Mouse (Mus musculus) heart, postnatal 36 days (tissue): ENCODE measurements around the gene Klc4. TPM values are rescaled to one million over a fixed set of nuclear protein-coding genes. Genes with fewer than 3 reads are reported as not detected.

Source experiments
- DNase-seq, 2 experiments: peaks; one replicate each; pipeline ENCODE4 v3.0.0; 2021 to 2022
- intact Hi-C: fragments of 180-260 bp; cut with DNase I; formaldehyde crosslinking; loops from one replicate; pipeline ENCODE4 v1.15.1; 2025
- total RNA-seq, 2 experiments: library from RNA; stranded (reverse); gene quantifications; 2 replicates each; pipeline ENCODE4 v1.2.3; 2021

The Klc4 gene
- total RNA-seq, result 10 to 100 TPM; 24.5 to 29.1 TPM

DNA sequence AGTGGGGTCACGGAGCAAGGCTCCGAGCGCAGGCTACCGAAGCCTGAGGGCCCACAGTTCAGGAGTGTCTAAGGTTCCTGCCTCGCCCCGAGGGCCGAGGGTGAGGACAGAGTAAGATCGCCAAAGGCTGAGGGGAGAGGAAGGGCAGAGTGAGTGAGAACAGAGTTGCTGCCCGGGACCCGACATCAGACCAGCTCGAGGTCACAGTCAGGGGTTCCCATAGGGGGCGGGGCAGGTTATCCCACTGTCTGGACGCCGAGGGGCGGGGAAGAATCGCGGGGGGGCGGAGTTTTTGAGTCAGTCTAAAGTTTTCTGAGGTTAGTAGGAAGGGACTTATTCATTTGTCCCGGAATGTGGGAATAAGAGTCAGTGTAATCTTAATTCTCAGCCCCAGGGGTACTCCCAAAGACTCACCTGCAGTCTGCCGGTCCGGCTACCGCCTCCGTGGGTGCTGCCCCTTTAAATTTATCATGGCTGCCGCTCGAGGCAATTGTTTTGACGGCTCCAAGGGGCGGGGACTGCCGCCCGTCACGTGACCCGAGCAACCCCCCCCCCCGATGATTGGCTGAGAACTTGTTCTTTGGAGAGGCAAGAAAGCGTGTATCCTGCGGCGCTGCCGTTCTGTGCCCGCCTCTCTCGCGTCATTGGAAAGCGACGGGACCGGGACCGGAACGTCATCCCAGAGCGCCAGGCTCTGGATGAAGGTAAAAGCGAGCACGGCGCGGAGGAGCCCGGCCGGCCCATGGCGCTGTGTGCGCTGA is at the start of gene Klc4, which contains the start of gene Mrpl2:
TSS of gene Klc4 (minus strand) at position 462 of the 761 bp plus-strand sequence.
TSS of gene Mrpl2 (plus strand) at position 669 of the 761 bp plus-strand sequence.
- DNase-seq, result peak; percentile 98 to 99
- intact Hi-C loops, result loop anchor here (5.0 to 10.0 kb wide), 2 partner anchors 93 to 209 kb away; partner anchors contain the start of gene Bicral

DNA sequence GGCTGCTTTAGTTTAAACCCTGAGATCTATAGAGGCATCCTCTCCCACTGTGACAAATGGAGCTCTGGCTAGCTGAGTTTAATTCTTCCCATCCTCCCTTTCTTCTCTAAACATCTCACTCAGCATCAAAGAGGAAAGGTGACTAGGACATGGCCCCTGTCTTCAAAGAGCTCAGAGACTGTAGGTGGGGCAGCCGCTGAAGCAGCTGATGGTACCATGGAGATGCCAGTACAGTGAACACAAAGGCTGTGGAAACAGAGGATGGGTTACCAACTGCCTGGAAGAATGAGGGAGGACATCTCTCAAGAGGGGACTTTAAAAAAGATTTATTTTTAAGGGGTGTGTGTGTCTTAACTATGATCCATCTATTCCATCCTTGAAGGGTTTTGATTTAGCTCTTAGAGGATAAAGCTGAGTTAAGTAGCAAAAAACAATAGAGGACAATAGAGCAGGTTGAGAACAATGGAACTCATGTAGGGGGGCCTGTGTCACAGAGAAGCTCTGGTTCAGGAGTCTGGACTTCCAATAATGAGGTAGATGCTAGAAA is 48.8 kb upstream of the Klc4 start:
- intact Hi-C loops, result no loop called here
- DNase-seq, result no peak

- no peak for DNase-seq
- intact Hi-C loops, result no loop called here
Observed at GRCm38 (mm10) chr17:46691390-46691789, 45.6 kb upstream of the Klc4 start.

DNA sequence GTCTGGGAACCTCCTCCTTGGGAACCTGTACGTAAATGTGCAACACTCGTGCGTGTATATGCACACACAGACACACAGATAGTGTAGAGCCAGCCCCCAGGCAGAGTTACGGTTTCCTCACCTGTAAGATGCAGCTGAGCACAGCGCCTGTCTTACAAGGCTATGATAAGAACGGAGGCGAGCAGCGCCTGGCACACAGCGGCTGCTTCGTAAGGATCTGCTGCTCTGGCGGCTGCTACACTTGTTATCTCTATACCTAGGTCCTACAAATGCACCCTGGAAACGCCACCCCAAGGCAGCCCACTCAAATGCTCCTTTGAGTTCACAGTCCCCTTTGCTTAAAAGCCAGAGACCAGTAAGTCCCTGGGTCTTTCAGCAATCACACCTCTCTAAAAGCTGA is 44.8 kb upstream of the Klc4 start:
- no peak for DNase-seq
- intact Hi-C loops, result no loop called here

DNA sequence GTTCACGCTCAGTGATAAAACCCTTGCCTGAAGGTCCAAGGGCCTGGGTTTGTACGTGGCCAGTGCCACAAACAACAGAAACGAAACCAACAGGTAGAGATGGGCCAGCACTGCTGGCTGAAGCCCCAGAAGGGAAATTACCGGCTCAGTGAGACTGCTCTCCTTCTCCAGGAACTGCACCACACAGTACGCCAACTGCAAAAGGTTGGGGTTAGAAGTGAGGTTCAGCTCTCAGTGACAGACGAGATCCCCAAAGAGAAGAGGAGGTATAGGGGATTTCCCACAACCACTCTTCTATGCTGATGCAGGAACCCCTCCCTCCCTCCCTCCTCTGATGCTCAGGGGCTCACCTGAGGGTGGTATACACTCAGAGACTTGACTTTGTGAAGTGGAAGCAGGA is 40.1 kb upstream of the Klc4 start:
- intact Hi-C loops, result loop anchor here (10.0 kb wide), 1 partner anchor 319 kb away; no protein-coding TSS in a partner anchor
- no peak for DNase-seq

- intact Hi-C loops, result loop anchor here (10.0 kb wide), 1 partner anchor 322 kb away; no protein-coding TSS in a partner anchor
- no peak for DNase-seq
Observed at GRCm38 (mm10) chr17:46682654-46683389, 37.0 kb upstream of the Klc4 start.

DNA sequence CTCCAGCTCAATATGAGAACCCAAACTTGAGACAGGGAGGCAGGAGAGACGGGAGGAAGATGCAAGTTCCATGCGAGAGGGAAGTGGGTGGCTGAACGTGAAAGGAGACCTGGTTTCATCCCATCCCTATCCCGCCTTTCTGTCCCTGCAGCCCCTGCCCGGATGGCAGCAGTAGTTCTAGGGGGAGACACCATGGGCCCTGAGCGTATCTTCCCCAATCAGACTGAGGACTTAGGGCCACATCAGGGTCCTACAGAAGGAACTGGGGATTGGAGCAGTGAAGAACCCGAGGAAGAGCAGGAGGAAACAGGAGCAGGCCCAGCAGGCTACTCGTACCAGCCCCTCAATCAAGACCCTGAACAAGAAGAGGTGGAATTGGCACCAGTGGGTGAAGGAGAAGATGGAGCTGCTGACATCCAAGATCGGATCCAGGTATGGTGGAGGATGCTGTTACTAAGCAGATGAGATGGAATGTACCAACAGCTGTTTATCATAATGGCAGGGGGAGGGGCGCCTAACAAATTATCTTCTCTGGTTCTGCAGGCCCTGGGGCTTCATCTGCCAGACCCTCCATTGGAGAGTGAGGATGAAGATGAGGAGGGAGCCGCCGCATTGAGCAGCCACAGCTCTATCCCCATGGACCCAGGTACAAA is 35.8 kb upstream of the Klc4 start:
- intact Hi-C loops, result loop anchor here (2.0 to 10.0 kb wide), 3 partner anchors 31 to 323 kb away; no protein-coding TSS in a partner anchor
- no peak for DNase-seq

- intact Hi-C loops, result loop anchor here (2.0 to 10.0 kb wide), 3 partner anchors 32 to 324 kb away; no protein-coding TSS in a partner anchor
- peak; percentile 94 to 95 for DNase-seq
Observed at GRCm38 (mm10) chr17:46680760-46681373, 35.0 kb upstream of the Klc4 start, which contains the start of gene Klhdc3. Gene Klhdc3 (minus strand): TSS chr17:46680914.

- DNase-seq, result peak in 1 of 2 experiments; percentile 57
Observed at GRCm38 (mm10) chr17:46679843-46680759, 34.3 kb upstream of the Klc4 start.

GRCm38 (mm10) chr17:46678911-46679310 is 33.1 kb upstream of the Klc4 start:
- intact Hi-C loops, result no loop called here

More at GRCm38 (mm10) chr17:46679843-46680759, 34.3 kb upstream of the Klc4 start:
- intact Hi-C loops, result loop anchor here (2.0 to 10.0 kb wide), 3 partner anchors 31 to 325 kb away; no protein-coding TSS in a partner anchor

DNA sequence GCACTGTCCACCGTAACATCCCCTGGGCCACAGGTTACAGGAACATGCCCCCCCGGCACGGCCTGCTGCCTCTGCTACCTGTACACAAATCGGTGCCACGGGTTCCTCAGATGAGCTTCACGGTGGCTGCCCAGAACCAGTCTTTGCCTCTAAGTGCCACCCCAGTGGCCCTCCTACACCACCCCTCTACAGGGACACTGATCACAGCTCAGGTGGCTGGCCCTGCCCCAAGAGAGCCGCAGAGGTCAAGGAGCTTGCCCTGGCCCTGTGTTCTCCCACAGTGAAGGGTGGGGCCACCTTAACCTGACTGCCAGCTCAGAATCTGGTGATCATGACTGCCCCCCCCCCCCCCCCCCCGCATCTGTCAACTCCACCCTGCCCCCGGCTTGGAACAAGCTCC is 32.6 kb upstream of the Klc4 start, which contains the start of gene Mea1:
TSS of gene Mea1 (plus strand) at position 378 of the 400 bp plus-strand sequence.
- intact Hi-C loops, result no loop called here
- DNase-seq, result peak in 1 of 2 experiments; percentile 42

More at GRCm38 (mm10) chr17:46678911-46679310, 33.1 kb upstream of the Klc4 start:
- peak in 1 of 2 experiments; percentile 34 for DNase-seq

- DNase-seq, result no peak
- intact Hi-C loops, result loop anchor here (2.0 kb wide), 1 partner anchor 24 kb away; the partner anchor contains the start of gene Cul7
Observed at GRCm38 (mm10) chr17:46674530-46675283, 28.9 kb upstream of the Klc4 start.

GRCm38 (mm10) chr17:46673850-46674529 is 28.2 kb upstream of the Klc4 start, which contains the start of gene Rrp36:
Gene Rrp36 (minus strand): TSS chr17:46674352.
- intact Hi-C loops, result loop anchor here (2.0 kb wide), 1 partner anchor 23 kb away; the partner anchor contains the start of gene Cul7
- DNase-seq, result peak; percentile 92

DNA sequence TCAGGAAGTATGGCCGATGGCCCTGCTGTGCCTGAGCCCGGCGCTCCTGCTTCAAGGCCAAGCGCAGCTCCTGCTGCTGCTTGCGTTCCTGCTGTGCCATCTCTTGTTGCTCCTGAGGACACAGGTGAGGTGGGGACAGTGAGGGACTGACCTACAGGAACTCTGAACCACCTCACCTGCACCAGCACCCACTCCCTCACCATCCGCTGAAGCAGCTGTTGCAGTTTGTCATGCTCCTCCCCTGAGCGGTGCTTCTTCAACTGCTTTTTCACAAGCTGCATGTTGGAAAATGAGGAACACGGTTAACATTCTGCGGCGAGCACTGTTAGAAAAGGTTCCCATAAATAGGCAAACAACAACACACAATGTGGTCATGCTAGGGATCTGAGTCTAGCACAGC is 24.1 kb upstream of the Klc4 start:
- DNase-seq, result no peak
- intact Hi-C loops, result no loop called here

GRCm38 (mm10) chr17:46667712-46668111 is 21.9 kb upstream of the Klc4 start:
- intact Hi-C loops, result no loop called here
- peak; percentile 26 to 31 for DNase-seq

DNA sequence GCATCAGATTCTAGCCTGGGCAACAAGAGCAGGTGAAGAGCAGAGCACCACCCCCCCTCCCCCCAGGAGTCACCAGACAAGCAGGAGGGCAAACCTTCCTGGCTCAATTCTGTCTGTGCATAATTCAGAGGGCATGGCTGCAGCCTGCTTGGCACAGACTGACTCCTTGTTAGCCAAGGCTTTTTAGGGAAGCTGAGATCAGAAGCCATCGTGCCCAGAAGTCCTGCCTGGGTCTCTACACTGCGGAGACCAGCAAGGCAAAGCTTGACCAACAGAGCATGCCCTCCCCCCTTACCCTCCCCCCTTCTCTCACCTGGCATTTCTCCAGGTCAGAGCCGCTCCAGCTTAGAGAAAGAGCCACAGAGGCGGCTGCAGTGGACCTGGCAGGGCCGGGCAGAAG is 16.9 kb upstream of the Klc4 start:
- peak in 1 of 2 experiments; percentile 16 for DNase-seq
- intact Hi-C loops, result no loop called here

DNA sequence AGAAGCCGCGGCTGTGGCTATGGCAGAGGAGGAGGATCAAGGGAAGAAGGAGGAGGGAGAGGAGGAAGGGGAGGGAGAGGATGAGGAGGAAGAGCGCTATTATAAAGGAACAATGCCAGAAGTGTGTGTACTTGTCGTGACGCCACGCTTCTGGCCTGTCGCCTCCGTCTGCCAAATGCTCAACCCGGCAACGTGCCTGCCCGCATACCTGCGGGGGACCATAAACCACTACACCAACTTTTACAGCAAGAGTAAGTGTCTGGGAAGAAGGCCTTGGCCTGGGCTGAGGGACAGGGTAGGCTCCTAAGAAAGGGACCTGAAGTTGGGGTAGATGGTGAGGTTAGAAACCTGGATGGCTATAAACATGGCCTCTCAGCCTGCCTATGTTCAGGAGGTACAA is 16.2 kb upstream of the Klc4 start:
- no peak for DNase-seq
- intact Hi-C loops, result no loop called here
